Mouse (Mus musculus): ENCODE data around the gene Mllt10.

- TF ChIP-seq CTCF (IDR thresholded peaks at IDR 0.05; ENCODE audit: insufficient read depth, low read depth, low read length): no peak
- TF ChIP-seq POLR2A (IDR thresholded peaks at IDR 0.05; ENCODE audit: insufficient read depth, low read depth, low read length): no peak
These were observed 162.8 kb downstream of the Mllt10 start for GRCm38 (mm10) chr2:18217867-18218266.
